Mouse (Mus musculus): ENCODE data around the gene Cspg4. TPM values are rescaled to one million over a fixed set of nuclear protein-coding genes. Genes with fewer than 3 reads are reported as not detected.
A peak's percentile ranks its signal among the peaks of the same experiment; 100 is the strongest.

The Cspg4 gene
- polyA plus RNA-seq, 1 experiment from 2014 or later = 2.7 TPM

GRCm38 (mm10) chr9:56890522-56891250 lies 25.9 kb downstream of the Cspg4 start:
- Histone ChIP-seq H3K27ac (ENCODE audit: low read depth, low read length) (no peak overlapping the region), H3K4me2 (replicated peaks; ENCODE audit: low read depth, low read length) (no peak overlapping the region), H3K9ac (ENCODE audit: low read depth, low read length) (no peak overlapping the region), H3K36me3 (ENCODE audit: control insufficient read depth, insufficient read depth, low read length) (no peaks in the 10 kb centered on the region), H3K4me1 (replicated peaks; ENCODE audit: control insufficient read depth, insufficient read depth, low read length) (peaks cover 3% of the 10 kb centered on the region; the same call in 1 of the 2 replicates), H3K9me3 (ENCODE audit: control insufficient read depth, low read length) (no peaks in the 10 kb centered on the region), H3K27me3 (ENCODE audit: control insufficient read depth, insufficient read depth, low read length) (no peaks in the 10 kb centered on the region), H3K4me3 (ENCODE audit: low read depth, low read length) (no peak overlapping the region)
- DNase-seq (ENCODE audit: low spot score) (no peak), ATAC-seq (ENCODE audit: low FRiP score) (no peak)
- WGBS = 68% methylated on average over 11 of the region's 11 CpGs

GRCm38 (mm10) chr9:56891517-56892011 lies 26.7 kb downstream of the Cspg4 start:
- Histone ChIP-seq H3K36me3 (ENCODE audit: control insufficient read depth, insufficient read depth, low read length) (no peaks in the 10 kb centered on the region), H3K9ac (ENCODE audit: low read depth, low read length) (0 out of 2 replicates have a peak overlapping the region, but pooled peaks have one; percentile 27), H3K4me1 (replicated peaks; ENCODE audit: control insufficient read depth, insufficient read depth, low read length) (peaks cover 3% of the 10 kb centered on the region; the same call in 1 of the 2 replicates), H3K4me3 (ENCODE audit: low read depth, low read length) (no peak overlapping the region), H3K4me2 (replicated peaks; ENCODE audit: low read depth, low read length) (peak overlapping the region; percentile 39), H3K27ac (ENCODE audit: low read depth, low read length) (no peak overlapping the region), H3K27me3 (ENCODE audit: control insufficient read depth, insufficient read depth, low read length) (no peaks in the 10 kb centered on the region), H3K9me3 (ENCODE audit: control insufficient read depth, low read length) (no peaks in the 10 kb centered on the region)
- 31% methylated on average over 12 of the region's 12 CpGs for WGBS
- peak; percentile 41 for ATAC-seq (ENCODE audit: low FRiP score)
- peak; percentile 87 for DNase-seq (ENCODE audit: low spot score)

- H3K9me3 ChIP-seq (ENCODE audit: control insufficient read depth, low read length) = no peaks in the 10 kb centered on the region
- 85% methylated on average over 10 of the region's 10 CpGs for WGBS
- peaks cover 3% of the 10 kb centered on the region; the same call in 1 of the 2 replicates for H3K4me1 ChIP-seq (replicated peaks; ENCODE audit: control insufficient read depth, insufficient read depth, low read length)
- ATAC-seq (ENCODE audit: low FRiP score) (no peak), DNase-seq (ENCODE audit: low spot score) (no peak)
- H3K27me3 ChIP-seq (ENCODE audit: control insufficient read depth, insufficient read depth, low read length) = no peaks in the 10 kb centered on the region
- H3K4me2 ChIP-seq (replicated peaks; ENCODE audit: low read depth, low read length) = no peak overlapping the region
- no peak overlapping the region for H3K4me3 ChIP-seq (ENCODE audit: low read depth, low read length)
- H3K36me3 ChIP-seq (ENCODE audit: control insufficient read depth, insufficient read depth, low read length) = no peaks in the 10 kb centered on the region
- H3K27ac ChIP-seq (ENCODE audit: low read depth, low read length) = no peak overlapping the region
- no peak overlapping the region for H3K9ac ChIP-seq (ENCODE audit: low read depth, low read length)
These were observed 27.3 kb downstream of the Cspg4 start for GRCm38 (mm10) chr9:56892111-56892510.

- H3K27me3 ChIP-seq (ENCODE audit: control insufficient read depth, insufficient read depth, low read length) = no peaks in the 10 kb centered on the region
- H3K4me3 ChIP-seq (ENCODE audit: low read depth, low read length) = no peak overlapping the region
- peaks cover 3% of the 10 kb centered on the region; the same call in 1 of the 2 replicates for H3K4me1 ChIP-seq (replicated peaks; ENCODE audit: control insufficient read depth, insufficient read depth, low read length)
- WGBS = 59% methylated on average over 8 of the region's 8 CpGs
- no peak overlapping the region for H3K27ac ChIP-seq (ENCODE audit: low read depth, low read length)
- no peak for ATAC-seq (ENCODE audit: low FRiP score)
- no peak for DNase-seq (ENCODE audit: low spot score)
- no peaks in the 10 kb centered on the region for H3K36me3 ChIP-seq (ENCODE audit: control insufficient read depth, insufficient read depth, low read length)
- H3K9me3 ChIP-seq (ENCODE audit: control insufficient read depth, low read length) = no peaks in the 10 kb centered on the region
- no peak overlapping the region for H3K9ac ChIP-seq (ENCODE audit: low read depth, low read length)
- H3K4me2 ChIP-seq (replicated peaks; ENCODE audit: low read depth, low read length) = no peak overlapping the region
These were observed 28.5 kb downstream of the Cspg4 start for GRCm38 (mm10) chr9:56893313-56893712.

GRCm38 (mm10) chr9:56894006-56894405 lies 29.2 kb downstream of the Cspg4 start:
- peak; percentile 50 for DNase-seq (ENCODE audit: low spot score)

GRCm38 (mm10) chr9:56896779-56897178 lies 31.9 kb downstream of the Cspg4 start:
- H3K27me3 ChIP-seq (ENCODE audit: control insufficient read depth, insufficient read depth, low read length) = no peaks in the 10 kb centered on the region
- 93% methylated on average over 12 of the region's 12 CpGs for WGBS
- H3K4me3 ChIP-seq (ENCODE audit: low read depth, low read length) = no peak overlapping the region
- no peak for DNase-seq (ENCODE audit: low spot score)
- H3K36me3 ChIP-seq (ENCODE audit: control insufficient read depth, insufficient read depth, low read length) = no peaks in the 10 kb centered on the region
- H3K9me3 ChIP-seq (ENCODE audit: control insufficient read depth, low read length) = no peaks in the 10 kb centered on the region
- H3K27ac ChIP-seq (ENCODE audit: low read depth, low read length) = no peak overlapping the region
- peak overlapping the region; percentile 11; the same call in 1 of the 2 replicates for H3K9ac ChIP-seq (ENCODE audit: low read depth, low read length)
- H3K4me1 ChIP-seq (replicated peaks; ENCODE audit: control insufficient read depth, insufficient read depth, low read length) = peaks cover under 1% of the 10 kb centered on the region; the same call in 1 of the 2 replicates
- no peak for ATAC-seq (ENCODE audit: low FRiP score)
- no peak overlapping the region for H3K4me2 ChIP-seq (replicated peaks; ENCODE audit: low read depth, low read length)

More at GRCm38 (mm10) chr9:56894006-56894405, 29.2 kb downstream of the Cspg4 start:
- Histone ChIP-seq H3K27ac (ENCODE audit: low read depth, low read length) (no peak overlapping the region), H3K9ac (ENCODE audit: low read depth, low read length) (no peak overlapping the region), H3K36me3 (ENCODE audit: control insufficient read depth, insufficient read depth, low read length) (no peaks in the 10 kb centered on the region), H3K9me3 (ENCODE audit: control insufficient read depth, low read length) (no peaks in the 10 kb centered on the region), H3K4me2 (replicated peaks; ENCODE audit: low read depth, low read length) (no peak overlapping the region), H3K4me1 (replicated peaks; ENCODE audit: control insufficient read depth, insufficient read depth, low read length) (peaks cover 3% of the 10 kb centered on the region; the same call in 1 of the 2 replicates), H3K27me3 (ENCODE audit: control insufficient read depth, insufficient read depth, low read length) (no peaks in the 10 kb centered on the region), H3K4me3 (ENCODE audit: low read depth, low read length) (no peak overlapping the region)
- no peak for ATAC-seq (ENCODE audit: low FRiP score)
- 17% methylated on average over 3 of the region's 3 CpGs for WGBS

- H3K4me1 ChIP-seq (replicated peaks; ENCODE audit: control insufficient read depth, insufficient read depth, low read length) = no peaks in the 10 kb centered on the region
- no peak overlapping the region for H3K9ac ChIP-seq (ENCODE audit: low read depth, low read length)
- H3K27me3 ChIP-seq (ENCODE audit: control insufficient read depth, insufficient read depth, low read length) = no peaks in the 10 kb centered on the region
- H3K9me3 ChIP-seq (ENCODE audit: control insufficient read depth, low read length) = no peaks in the 10 kb centered on the region
- no peak overlapping the region for H3K27ac ChIP-seq (ENCODE audit: low read depth, low read length)
- H3K4me3 ChIP-seq (ENCODE audit: low read depth, low read length) = no peak overlapping the region
- DNase-seq (ENCODE audit: low spot score) (no peak), ATAC-seq (ENCODE audit: low FRiP score) (no peak)
- H3K4me2 ChIP-seq (replicated peaks; ENCODE audit: low read depth, low read length) = no peak overlapping the region
- 72% methylated on average over 11 of the region's 11 CpGs for WGBS
- no peaks in the 10 kb centered on the region for H3K36me3 ChIP-seq (ENCODE audit: control insufficient read depth, insufficient read depth, low read length)
These were observed 34.6 kb downstream of the Cspg4 start for GRCm38 (mm10) chr9:56899409-56899808.

GRCm38 (mm10) chr9:56900060-56900459 lies 35.2 kb downstream of the Cspg4 start:
- no peak overlapping the region for H3K9ac ChIP-seq (ENCODE audit: low read depth, low read length)
- H3K9me3 ChIP-seq (ENCODE audit: control insufficient read depth, low read length) = no peaks in the 10 kb centered on the region
- H3K27ac ChIP-seq (ENCODE audit: low read depth, low read length) = no peak overlapping the region
- H3K4me2 ChIP-seq (replicated peaks; ENCODE audit: low read depth, low read length) = no peak overlapping the region
- H3K36me3 ChIP-seq (ENCODE audit: control insufficient read depth, insufficient read depth, low read length) = no peaks in the 10 kb centered on the region
- DNase-seq (ENCODE audit: low spot score) = no peak
- H3K27me3 ChIP-seq (ENCODE audit: control insufficient read depth, insufficient read depth, low read length) = no peaks in the 10 kb centered on the region
- no peak for ATAC-seq (ENCODE audit: low FRiP score)
- H3K4me1 ChIP-seq (replicated peaks; ENCODE audit: control insufficient read depth, insufficient read depth, low read length) = no peaks in the 10 kb centered on the region
- H3K4me3 ChIP-seq (ENCODE audit: low read depth, low read length) = no peak overlapping the region

GRCm38 (mm10) chr9:56900571-56900970 lies 35.7 kb downstream of the Cspg4 start:
- no peak for DNase-seq (ENCODE audit: low spot score)
- Histone ChIP-seq H3K27me3 (ENCODE audit: control insufficient read depth, insufficient read depth, low read length) (no peaks in the 10 kb centered on the region), H3K9ac (ENCODE audit: low read depth, low read length) (no peak overlapping the region), H3K27ac (ENCODE audit: low read depth, low read length) (no peak overlapping the region), H3K4me3 (ENCODE audit: low read depth, low read length) (no peak overlapping the region), H3K36me3 (ENCODE audit: control insufficient read depth, insufficient read depth, low read length) (no peaks in the 10 kb centered on the region), H3K9me3 (ENCODE audit: control insufficient read depth, low read length) (no peaks in the 10 kb centered on the region), H3K4me1 (replicated peaks; ENCODE audit: control insufficient read depth, insufficient read depth, low read length) (no peaks in the 10 kb centered on the region), H3K4me2 (replicated peaks; ENCODE audit: low read depth, low read length) (no peak overlapping the region)
- WGBS = 62% methylated on average over 9 of the region's 9 CpGs
- no peak for ATAC-seq (ENCODE audit: low FRiP score)
